Mouse (Mus musculus): Measurements from ENCODE around the gene Pla2g4f.

DNA sequence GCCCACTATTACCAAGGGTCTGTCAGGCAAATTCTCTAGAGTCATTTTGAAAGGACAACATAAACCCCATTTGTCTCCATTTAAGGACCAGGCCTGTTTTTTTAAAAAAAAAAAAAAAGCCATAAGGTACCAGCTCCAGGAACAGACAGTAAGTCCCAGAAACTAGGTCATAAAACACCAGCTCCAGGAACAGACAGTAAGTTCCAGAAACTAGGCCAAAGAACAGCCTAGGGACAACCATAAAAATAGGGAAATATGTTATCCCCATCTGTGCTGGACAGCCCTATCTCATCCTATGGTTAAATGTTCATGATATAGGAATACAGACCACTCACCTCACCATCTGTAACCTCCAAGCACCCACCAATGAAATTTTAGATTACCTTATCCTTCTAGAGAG lies 57.7 kb downstream of the Pla2g4f start:
- no peak for TF ChIP-seq POLR2A (IDR thresholded peaks at IDR 0.05; ENCODE audit: low read depth, low read length)
- no peak for TF ChIP-seq CTCF (IDR thresholded peaks at IDR 0.05; ENCODE audit: borderline replicate concordance, insufficient read depth, low read length)

Measured in embryonic fibroblast, embryonic 13.5 days (primary cell).